Mouse (Mus musculus) liver, embryonic 14.5 days (tissue): ENCODE measurements around the gene Dok5. TPM values are rescaled to one million over a fixed set of nuclear protein-coding genes. Genes with fewer than 3 reads are reported as not detected.

Experiments used
- ATAC-seq: fragments of 200-750 bp; cut with Nextera tagmentation; 2 replicates; pipeline ENCODE4 v1.8.0; 2017; ENCODE audit warnings: moderate number of reproducible peaks, mild to moderate bottlenecking, moderate library complexity; ENCODE audit not compliant: insufficient read depth
- DNase-seq, 3 experiments: peaks; one replicate each; pipeline ENCODE4 v3.0.0-alpha.2; 2012 to 2013; ENCODE audit warnings: low read depth in 3 of 3, low spot score in 3 of 3
- H3K27ac ChIP-seq: fragments of 300-500 bp; sonication (generic); 2 replicates; pipeline ENCODE4 v1.5.1; 2014; ENCODE audit warnings: moderate library complexity, mild to moderate bottlenecking, control low read depth, inconsistent platforms
- H3K27me3 ChIP-seq: fragments of 300-500 bp; sonication (generic); 2 replicates; pipeline ENCODE4 v1.6.1; 2014; ENCODE audit warnings: mild to moderate bottlenecking, low read length, moderate library complexity; ENCODE audit not compliant: control insufficient read depth, insufficient read depth
- H3K36me3 ChIP-seq: fragments of 300-500 bp; sonication (generic); replicated peaks from 2 replicates; pipeline ENCODE4 v1.6.1; 2014; ENCODE audit warnings: low read depth; ENCODE audit not compliant: control insufficient read depth, insufficient read depth
- H3K4me1 ChIP-seq, 2 experiments: fragments of 200-500 bp in 1 of 2; fragments of 300-500 bp in 1 of 2; sonication (generic) in 1 of 2; replicated peaks; 2 replicates each; pipeline ENCODE4 v1.6.1; 2012 to 2014; ENCODE audit warnings: antibody characterized with exemption in 1 of 2, inconsistent platforms in 1 of 2, low read length in 1 of 2; ENCODE audit not compliant: control insufficient read depth in 2 of 2, insufficient read depth in 2 of 2
- H3K4me2 ChIP-seq: fragments of 300-500 bp; sonication (generic); 2 replicates; pipeline ENCODE4 v1.6.1; 2014; ENCODE audit warnings: low read depth, mild to moderate bottlenecking, control low read depth, moderate library complexity
- H3K4me3 ChIP-seq, 2 experiments: fragments of 200-500 bp in 1 of 2; fragments of 300-500 bp in 1 of 2; sonication (generic) in 1 of 2; 2 replicates each; pipeline ENCODE4 v1.5.1; 2012 to 2014; ENCODE audit warnings: low read depth in 2 of 2, low read length in 2 of 2, mild to moderate bottlenecking in 2 of 2, control low read depth in 1 of 2, inconsistent platforms in 1 of 2, moderate library complexity in 1 of 2; ENCODE audit not compliant: insufficient read depth in 1 of 2
- H3K9ac ChIP-seq: fragments of 300-500 bp; sonication (generic); replicated peaks from 2 replicates; pipeline ENCODE4 v1.6.1; 2014; ENCODE audit warnings: mild to moderate bottlenecking, control low read depth, moderate library complexity
- H3K9me3 ChIP-seq: fragments of 300-500 bp; sonication (generic); 2 replicates; pipeline ENCODE4 v1.6.1; 2016; ENCODE audit warnings: low read length, mixed read lengths; ENCODE audit not compliant: control insufficient read depth
- CTCF ChIP-seq: IDR thresholded peaks from 2 replicates; pipeline ENCODE4 v1.5.1; 2016; ENCODE audit warnings: antibody characterized with exemption, low read depth, control low read depth
- EP300 ChIP-seq: IDR thresholded peaks from 2 replicates; pipeline ENCODE4 v1.6.1; 2016; ENCODE audit warnings: antibody characterized with exemption, low read depth
- WGBS: fragments of 180-500 bp; shearing (Covaris S2); extraction: QIAGEN DNeasy Blood & Tissue Kit; methylation state at CpG from one replicate; pipeline ENCODE4 v1.1.7; 2014; ENCODE audit not compliant: insufficient replicate concordance; 5-methylcytosine and 5-hydroxymethylcytosine counted together
- polyA plus RNA-seq, 2 experiments: library from polyadenylated mRNA; depleted of rRNA in 1 of 2; stranded (reverse) in 1 of 2; unstranded in 1 of 2; fragments of >200 nt; fragmentation: Nextera tagmentation in 1 of 2; extraction: Ambion mirVana in 1 of 2; gene quantifications; 2 replicates each; pipeline versions ENCODE4 v1.2.1 to v1.2.3; 2012 to 2014

Dok5 gene
- polyA plus RNA-seq, 2 experiments = 0.15 to 0.19 TPM

GRCm38 (mm10) chr2:170850058-170850457 lies 118.5 kb downstream of the Dok5 start:
- ATAC-seq (no peak), DNase-seq (no peak)
- Histone ChIP-seq H3K27me3 (no peaks in the 10 kb centered on the region), H3K4me3 (no peak overlapping the region), H3K4me1 (no peaks in the 10 kb centered on the region), H3K27ac (no peak overlapping the region), H3K36me3 (no peaks in the 10 kb centered on the region), H3K9me3 (no peaks in the 10 kb centered on the region; the same call in 1 of the 2 replicates), H3K9ac (no peak overlapping the region), H3K4me2 (no peak overlapping the region)
- TF ChIP-seq CTCF = no peak
- no peak for TF ChIP-seq EP300
- 70% methylated on average over 4 of the region's 4 CpGs for WGBS

- no peak for TF ChIP-seq CTCF
- no peak for TF ChIP-seq EP300
- DNase-seq (no peak), ATAC-seq (no peak)
- Histone ChIP-seq H3K4me3 (no peak overlapping the region), H3K36me3 (no peaks in the 10 kb centered on the region), H3K9ac (no peak overlapping the region), H3K4me1 (no peaks in the 10 kb centered on the region), H3K4me2 (no peak overlapping the region), H3K27ac (no peak overlapping the region), H3K27me3 (no peaks in the 10 kb centered on the region), H3K9me3 (no peaks in the 10 kb centered on the region; the same call in 1 of the 2 replicates)
- WGBS = 62% methylated on average over 6 of the region's 6 CpGs
Measured at GRCm38 (mm10) chr2:170852337-170852736, 120.7 kb downstream of the Dok5 start.

GRCm38 (mm10) chr2:170855210-170855609 lies 123.6 kb downstream of the Dok5 start:
- Histone ChIP-seq H3K4me1 (no peaks in the 10 kb centered on the region), H3K4me2 (no peak overlapping the region), H3K9me3 (no peaks in the 10 kb centered on the region; the same call in 1 of the 2 replicates), H3K4me3 (no peak overlapping the region), H3K27me3 (no peaks in the 10 kb centered on the region), H3K36me3 (no peaks in the 10 kb centered on the region), H3K27ac (no peak overlapping the region), H3K9ac (no peak overlapping the region)
- 56% methylated on average over 3 of the region's 3 CpGs for WGBS
- ATAC-seq (no peak), DNase-seq (no peak)
- TF ChIP-seq CTCF = no peak
- TF ChIP-seq EP300 = no peak

- H3K4me2 ChIP-seq = no peak overlapping the region
- no peaks in the 10 kb centered on the region for H3K27me3 ChIP-seq
- no peaks in the 10 kb centered on the region for H3K36me3 ChIP-seq
- WGBS = 62% methylated on average over 5 of the region's 5 CpGs
- H3K4me3 ChIP-seq = no peak overlapping the region
- no peak for ATAC-seq
- no peak overlapping the region for H3K27ac ChIP-seq
- H3K4me1 ChIP-seq = no peaks in the 10 kb centered on the region
- DNase-seq = no peak
- no peak overlapping the region for H3K9ac ChIP-seq
- TF ChIP-seq CTCF (no peak), EP300 (no peak)
- H3K9me3 ChIP-seq = no peaks in the 10 kb centered on the region
Measured at GRCm38 (mm10) chr2:170856085-170856484, 124.5 kb downstream of the Dok5 start.

- no peak overlapping the region for H3K4me2 ChIP-seq
- H3K27ac ChIP-seq = no peak overlapping the region
- TF ChIP-seq EP300 = no peak
- no peak for TF ChIP-seq CTCF
- no peak overlapping the region for H3K9ac ChIP-seq
- ATAC-seq = no peak
- H3K9me3 ChIP-seq = no peaks in the 10 kb centered on the region
- no peaks in the 10 kb centered on the region for H3K36me3 ChIP-seq
- DNase-seq = no peak
- 73% methylated on average over 7 of the region's 7 CpGs for WGBS
- no peak overlapping the region for H3K4me3 ChIP-seq
- H3K27me3 ChIP-seq = no peaks in the 10 kb centered on the region
- no peaks in the 10 kb centered on the region for H3K4me1 ChIP-seq
Measured at GRCm38 (mm10) chr2:170857507-170857906, 125.9 kb downstream of the Dok5 start.

- Histone ChIP-seq H3K4me3 (no peak overlapping the region), H3K27ac (no peak overlapping the region), H3K36me3 (no peaks in the 10 kb centered on the region), H3K4me1 (no peaks in the 10 kb centered on the region), H3K9me3 (no peaks in the 10 kb centered on the region), H3K9ac (no peak overlapping the region), H3K4me2 (no peak overlapping the region), H3K27me3 (no peaks in the 10 kb centered on the region)
- TF ChIP-seq CTCF (no peak), EP300 (no peak)
- WGBS = 19% methylated on average over 3 of the region's 3 CpGs
- ATAC-seq (no peak), DNase-seq (no peak)
Measured at GRCm38 (mm10) chr2:170858640-170859039, 127.0 kb downstream of the Dok5 start.
